Mouse (Mus musculus) cerebellum, postnatal 14 days (tissue): ENCODE measurements at regions not wholly inside any gene's neighbourhood (a gene's known extent, or its start where the extent isn't known, plus 50 kb on each side); places are given as distances from the start of the nearest gene placed in this dataset.

Experiments used
- DNase-seq, 2 experiments: peaks; one replicate each; pipeline ENCODE4 v3.0.0; 2021; ENCODE audit warnings: mixed read lengths in 2 of 2

DNA sequence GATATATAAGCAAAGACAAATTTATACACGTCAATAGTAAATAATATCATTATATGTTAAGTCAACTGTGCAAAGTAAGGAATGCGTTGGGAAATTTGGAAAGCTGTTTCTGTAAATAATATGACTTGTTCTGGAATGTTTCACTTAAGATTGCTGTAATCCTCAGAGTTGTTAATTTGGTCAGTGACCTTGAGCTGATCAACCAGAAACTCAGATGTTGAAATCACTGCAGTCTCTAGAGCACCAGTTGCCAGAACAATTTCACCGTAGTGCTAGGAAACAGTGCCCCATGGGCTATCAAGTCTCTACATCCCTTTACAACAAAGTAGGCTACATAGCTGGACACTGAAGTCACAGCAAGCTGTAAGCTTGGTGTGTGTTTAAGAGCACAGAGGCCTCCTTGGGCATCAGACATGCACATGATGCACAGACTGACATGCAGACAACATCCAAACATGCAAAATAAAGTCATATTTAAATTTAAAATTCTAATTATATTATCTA, 212.6 kb downstream of the Pik3r1 start:
- no peak for DNase-seq

DNA sequence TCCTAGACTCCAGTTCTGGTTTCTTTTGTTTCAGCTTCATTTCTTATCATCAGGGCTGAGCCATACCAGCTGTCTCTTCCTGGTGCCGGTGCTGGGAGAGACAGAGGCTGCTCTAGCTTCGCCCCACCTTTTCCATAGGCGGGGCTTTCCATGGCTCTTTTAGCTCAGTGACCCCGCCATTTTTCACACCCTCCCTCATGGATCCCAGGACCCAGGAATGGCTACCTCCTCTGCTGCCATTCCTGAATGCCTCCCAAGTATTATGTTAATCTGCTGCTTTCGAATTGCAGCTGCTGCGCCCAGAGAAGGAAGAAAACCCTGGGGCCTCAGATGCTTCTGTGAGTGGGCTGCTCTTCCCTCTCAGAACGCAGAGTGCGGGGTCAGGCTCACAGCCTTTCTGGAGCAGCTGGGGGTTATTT, 214.9 kb downstream of the Pik3r1 start:
- DNase-seq, result no peak

DNA sequence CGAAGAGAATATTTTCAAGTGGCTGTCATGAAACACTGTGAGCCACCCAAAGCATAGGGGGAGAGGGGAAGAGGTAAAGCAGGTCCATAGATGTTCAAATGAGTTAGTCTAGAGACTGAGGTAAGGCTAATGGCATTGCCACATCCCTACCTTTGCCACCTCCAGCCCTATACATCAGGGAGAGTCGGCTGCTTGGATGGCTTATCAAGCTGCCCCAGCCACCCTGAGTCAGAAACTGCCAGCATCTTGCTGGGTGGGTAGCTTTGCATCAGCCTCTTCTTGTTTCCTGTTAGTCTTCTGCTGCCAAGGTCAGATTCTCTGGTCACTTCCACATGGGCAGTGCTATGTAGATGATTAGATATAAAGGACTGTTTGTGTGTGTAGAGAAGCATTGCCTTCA, 215.6 kb downstream of the Pik3r1 start:
- no peak for DNase-seq

DNA sequence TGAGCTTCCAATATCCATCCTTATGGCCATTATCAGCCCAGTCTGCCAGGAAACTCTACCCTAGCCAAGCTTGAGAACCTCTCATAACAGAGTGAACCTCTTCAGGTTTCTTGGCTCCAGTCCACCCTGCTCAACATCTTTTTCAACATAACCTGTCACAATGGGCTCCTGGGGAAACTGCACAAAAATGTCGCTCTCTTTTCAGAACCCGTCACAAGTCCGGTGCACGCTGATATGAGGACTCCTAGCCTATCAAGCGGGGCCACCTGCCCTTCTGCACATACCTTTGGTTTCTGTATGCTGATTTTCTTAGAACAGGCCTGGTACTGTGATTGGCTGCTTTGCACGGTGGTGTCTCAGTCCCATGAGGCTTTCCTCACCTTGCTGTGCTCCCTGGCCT, 216.9 kb downstream of the Pik3r1 start:
- peak; percentile 37 to 47 for DNase-seq

DNA sequence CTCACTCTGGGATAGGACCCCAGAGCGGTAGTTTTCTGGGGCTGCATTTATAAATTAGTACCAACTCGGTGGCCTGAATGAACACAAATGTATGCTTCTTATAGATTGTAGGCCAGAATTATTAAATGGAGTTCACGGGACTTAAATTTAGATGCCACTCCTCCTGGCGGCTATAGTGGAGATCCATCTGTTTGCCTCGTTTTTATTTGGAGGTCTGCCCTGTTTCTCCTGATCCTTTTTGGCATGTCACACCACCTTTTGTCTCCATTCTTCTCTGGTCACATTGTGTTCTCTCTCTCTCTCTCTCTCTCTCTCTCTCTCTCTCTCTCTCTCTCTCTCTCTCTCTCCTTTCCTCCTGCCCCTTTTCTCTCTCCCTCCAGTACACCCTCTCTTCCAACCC, 217.5 kb downstream of the Pik3r1 start:
- DNase-seq, result peak; percentile 37 to 64

DNA sequence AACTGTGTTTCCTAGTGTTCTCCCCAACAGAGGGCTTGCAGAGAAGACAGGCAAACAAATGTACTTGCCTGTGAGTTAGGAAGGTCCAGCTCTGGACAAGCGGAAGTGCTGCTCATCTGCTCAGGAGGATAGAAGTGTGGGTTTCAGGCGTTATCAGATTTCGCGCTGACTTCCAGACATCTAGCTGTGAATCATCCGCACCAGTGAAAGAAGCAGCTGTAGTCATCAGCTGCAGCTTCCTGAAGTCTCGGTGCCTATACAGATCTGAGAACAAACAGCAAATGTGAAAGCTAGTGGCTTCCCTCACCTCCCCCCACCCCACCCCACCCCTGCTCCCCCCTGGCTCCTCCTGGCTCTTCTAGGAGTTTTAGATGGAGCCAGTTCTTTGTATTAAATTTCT, 220.1 kb downstream of the Pik3r1 start:
- no peak for DNase-seq

DNA sequence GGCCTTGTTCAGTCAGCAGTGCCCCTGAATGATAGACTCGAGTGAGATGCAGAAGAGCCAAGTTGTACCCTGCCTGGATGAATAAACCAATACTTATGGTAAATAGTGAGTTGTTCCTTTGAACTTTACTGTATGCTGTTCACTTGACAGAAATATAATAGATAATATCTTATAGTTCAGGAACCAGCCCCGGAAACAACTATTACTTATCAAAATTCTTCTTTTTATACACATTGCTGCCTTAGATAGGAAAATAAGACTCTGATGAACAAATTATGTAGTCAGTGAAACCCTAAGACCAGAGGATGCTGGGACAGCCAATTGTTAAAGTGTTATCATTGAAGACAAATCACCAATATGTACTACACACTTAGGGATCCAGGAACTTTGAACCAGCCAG, 220.7 kb downstream of the Pik3r1 start:
- no peak for DNase-seq

DNA sequence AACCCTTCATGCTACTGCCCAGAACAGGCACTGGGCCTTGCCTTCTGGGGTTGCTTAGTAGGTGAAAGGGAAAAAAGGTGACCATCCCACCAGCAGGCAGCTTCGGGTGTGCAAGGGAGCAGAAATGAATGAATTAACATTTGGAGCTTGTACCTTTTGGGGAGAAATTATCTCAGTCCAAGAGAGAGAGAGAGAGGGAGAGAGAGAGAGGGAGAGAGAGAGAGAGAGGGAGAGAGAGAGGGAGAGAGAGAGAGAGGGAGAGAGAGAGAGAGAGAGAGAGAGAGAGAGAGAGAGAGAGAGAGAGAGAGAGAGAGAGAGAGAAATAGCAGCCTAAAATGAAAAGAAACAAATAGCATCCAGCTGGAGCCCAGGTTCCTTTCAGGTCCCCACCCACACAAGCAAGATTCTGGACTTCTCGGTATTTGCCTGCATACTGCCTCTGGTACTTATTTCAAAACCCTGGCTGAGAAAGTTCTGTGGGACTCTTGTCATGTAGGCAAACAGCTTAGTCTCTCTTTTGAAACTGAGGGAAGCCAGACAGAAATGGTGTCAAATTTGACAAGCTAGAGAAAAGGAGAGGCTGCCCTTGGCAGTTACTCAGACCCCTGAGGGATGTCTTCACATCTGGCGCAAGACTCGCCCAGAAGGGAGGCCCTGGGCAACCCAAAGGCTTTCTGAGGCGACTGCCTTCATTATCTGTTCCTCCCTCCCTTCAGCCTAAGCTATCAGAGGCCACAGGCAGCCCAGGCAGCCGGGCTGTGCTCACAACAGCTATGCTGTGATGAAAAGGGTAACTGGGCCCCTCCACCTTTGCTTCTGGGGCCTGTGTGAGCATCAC, 222.5 kb downstream of the Pik3r1 start:
- no peak for DNase-seq

DNA sequence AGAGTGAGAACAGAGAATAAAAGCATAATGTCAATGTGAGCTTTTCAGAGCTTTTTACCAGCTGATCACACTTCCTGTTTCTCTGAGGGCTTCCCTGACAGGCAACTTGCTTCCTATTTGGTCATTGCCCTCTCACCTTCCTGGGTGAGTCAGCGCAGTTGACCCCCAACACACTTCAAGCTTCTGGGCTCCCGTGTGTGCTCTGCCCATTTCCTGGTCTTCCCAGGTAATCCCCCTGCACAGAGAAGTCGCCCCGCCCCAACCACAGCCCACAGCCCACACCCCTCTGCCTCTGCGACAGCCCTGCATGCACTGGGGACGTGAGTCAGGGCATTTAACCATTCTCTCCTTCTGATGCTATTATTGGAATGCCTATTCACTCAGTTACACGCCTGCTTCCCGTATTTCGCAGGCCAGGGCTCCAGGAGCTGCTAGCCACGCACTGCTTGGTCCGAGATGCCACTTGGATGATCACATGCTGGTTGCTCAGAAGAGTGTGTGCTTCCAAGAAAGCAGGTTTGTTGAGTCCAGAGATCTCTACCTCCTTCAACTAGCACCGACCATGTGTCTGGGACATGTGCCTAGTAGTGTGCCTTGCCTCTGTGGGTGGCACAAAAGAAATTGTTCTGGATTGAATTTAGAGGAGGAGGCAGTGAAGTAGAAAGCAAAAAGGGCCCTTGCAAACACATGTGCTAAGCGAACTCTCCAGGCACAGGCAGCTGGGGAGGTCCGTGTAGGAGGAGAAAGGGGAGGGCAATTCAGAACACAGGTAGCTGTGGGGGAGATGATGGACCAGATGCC, 227.4 kb downstream of the Pik3r1 start:
- DNase-seq, result no peak

DNA sequence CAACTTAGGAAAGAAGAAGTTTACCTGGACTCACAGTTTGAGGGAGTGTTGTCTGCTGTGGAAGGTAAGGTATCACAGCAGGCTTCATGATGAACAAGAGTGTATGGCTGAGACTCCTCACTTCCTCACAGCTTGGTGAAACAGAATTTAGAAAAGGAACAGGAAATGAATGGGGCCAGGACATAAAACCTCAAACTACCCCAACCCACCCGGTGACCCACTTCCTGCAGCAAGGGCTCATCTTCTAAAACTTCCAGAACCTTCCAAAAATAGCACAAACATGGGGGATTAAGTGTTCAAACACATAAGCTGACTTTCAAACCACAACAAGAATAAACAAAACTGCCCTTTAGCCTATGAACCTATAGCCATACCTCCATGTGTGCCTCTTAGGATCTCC, 229.9 kb downstream of the Pik3r1 start:
- DNase-seq, result no peak

DNA sequence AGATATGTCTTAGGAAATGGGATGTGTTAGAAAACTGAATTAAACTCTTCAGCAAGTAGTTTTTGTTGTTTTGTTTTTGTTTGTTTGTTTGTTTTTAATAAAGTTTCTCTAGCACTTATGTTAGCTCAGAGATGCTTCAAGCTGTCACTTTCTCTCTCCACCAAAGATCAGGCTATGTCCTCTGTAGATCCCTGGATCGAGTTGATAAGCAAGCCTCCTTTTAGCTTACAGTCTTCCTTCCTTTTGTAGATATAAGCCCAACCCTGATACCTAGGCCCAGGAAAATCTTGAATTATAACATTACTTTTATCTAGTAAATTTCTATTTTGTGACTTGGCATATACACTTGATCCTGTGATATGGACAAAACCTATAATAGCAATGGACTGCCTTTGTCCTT, 232.0 kb downstream of the Pik3r1 start:
- no peak for DNase-seq

DNA sequence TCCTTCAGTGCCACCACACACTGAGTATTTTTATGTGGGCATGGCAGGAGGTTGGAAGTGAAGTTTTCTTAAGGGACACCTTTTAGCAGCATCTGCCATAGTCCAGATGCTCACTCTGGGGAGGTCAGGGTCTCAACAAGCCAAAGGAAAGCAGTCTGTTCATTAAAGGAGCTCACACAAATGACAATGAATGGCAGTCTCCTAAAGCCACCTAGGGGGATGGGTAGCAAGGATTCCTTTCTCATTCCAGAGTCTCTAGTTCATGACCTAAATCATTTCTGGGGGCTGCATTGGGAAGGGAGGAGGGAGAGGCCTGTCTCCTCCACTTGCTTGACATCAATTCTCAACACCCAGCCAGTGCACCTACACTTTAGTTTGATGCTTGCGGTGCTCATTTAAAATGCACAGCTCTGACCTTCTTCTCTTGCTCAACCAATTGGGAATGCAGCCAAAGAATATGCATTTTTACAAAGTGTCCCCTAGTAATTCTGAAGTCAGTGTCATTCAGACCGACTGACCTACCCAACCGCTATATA, 232.6 kb downstream of the Pik3r1 start:
- DNase-seq, result no peak

DNA sequence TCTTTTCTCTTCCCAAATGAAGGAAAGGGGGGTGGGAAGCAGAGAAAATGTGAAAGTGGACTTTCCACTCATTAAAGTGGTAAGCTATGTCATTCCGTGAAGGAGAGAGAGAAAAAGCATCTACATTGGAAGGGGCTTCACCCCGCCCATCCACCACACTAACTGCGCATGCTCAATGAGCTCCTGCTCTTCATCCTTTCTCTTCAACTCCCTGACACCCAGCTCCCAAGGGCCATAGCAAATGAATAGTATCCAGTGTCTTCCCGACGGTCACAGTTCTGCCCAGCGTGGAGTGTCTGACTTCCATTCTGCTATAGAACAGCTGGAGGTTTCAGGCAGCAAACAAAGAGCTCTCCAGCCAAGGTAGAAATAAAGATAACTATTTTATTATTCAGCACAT, 233.5 kb downstream of the Pik3r1 start:
- DNase-seq, result no peak

DNA sequence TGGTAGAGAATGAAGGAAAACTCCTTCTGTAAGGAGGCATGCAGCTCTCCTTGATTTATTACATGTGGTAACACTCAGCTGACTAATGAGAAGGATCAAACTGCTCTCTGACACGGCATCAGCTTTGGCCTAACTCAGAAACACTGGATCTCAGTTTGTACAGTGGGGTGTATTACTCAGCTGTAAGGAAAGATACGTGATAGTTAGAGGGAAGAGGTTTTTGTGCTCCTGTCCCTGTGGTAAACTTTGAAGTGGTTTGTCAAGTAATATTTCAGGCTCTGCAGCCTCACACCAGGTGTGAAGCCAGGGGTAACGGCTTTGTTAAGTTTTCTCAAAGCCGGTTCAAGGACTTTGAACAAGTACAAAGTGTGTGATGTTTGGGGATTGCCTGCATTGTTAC, 235.1 kb downstream of the Pik3r1 start:
- no peak for DNase-seq

DNA sequence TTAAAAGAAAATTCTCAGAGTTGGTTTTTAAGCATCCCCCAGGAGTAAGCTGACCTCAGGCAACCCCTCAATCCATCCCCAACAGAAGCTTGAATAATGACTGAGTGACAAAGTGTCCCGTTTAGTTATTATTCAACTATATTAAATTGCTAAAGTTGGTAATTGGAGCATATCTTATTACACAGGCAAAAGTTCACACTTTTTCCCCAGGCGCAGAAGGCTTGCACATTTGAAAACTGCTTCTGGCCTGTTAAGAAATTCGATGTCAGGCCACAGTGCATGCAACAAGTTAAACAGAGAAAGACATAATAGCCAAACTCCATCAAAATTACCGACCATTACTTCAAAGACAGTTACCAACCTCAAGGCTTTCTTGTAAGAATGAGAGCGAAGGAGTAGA, 240.3 kb downstream of the Pik3r1 start:
- no peak for DNase-seq

DNA sequence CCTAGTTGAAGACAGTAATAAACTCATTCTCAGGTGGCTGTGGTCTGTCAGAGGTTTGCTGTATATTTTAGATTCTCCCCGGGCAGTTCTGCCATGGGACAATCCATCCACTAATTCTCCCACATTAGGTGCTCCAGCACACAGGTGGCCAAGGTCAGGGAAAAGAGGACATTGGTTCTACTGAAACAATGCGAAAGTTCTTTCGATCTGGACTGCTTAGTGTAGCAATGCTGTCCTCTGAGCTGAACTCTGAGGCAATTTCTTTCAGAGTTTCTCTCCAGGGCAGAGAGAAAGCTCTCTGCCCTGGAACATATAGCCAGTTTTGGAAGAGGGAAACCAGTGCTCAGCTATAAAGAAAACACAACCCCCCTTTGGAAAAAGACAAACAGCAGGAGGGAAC, 243.2 kb downstream of the Pik3r1 start:
- no peak for DNase-seq

DNA sequence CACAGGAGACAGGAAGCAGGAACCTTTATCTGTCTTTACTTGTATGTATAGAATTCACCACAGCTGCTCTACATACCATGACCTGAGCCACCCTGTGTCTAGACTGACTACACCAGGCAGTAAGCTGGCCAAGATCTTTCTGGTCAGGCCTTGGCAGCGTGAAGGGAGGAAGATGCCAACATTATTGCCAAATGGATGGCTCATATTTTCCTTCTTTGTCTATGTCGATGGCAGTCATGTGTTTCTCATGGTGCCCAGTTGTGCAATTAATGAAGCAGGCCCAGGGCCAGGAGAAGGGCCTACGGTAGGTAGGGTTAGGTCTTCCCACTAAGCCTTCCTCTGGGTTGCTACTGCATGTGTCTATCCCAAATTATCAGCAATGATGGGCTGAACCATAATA, 243.8 kb downstream of the Pik3r1 start:
- peak; percentile 49 to 55 for DNase-seq

DNA sequence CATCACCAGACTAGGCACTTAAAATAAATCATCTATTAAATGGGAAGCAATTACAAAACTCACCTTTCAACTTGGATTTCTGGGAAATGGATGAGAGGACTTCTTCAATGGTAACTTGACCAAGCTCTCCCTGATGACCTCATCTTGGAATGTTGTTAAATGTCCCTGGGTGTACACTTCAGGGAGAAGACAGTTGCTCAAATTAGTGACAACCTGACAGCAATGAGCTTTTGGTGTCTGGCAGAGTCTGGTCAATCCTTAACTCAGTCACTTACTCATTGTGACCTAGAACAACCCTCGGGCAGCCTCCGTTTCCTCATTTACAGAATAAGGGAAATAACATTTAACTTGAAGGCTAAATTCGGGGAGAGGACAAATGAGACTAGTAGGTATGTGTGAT, 244.5 kb downstream of the Pik3r1 start:
- DNase-seq, result no peak

DNA sequence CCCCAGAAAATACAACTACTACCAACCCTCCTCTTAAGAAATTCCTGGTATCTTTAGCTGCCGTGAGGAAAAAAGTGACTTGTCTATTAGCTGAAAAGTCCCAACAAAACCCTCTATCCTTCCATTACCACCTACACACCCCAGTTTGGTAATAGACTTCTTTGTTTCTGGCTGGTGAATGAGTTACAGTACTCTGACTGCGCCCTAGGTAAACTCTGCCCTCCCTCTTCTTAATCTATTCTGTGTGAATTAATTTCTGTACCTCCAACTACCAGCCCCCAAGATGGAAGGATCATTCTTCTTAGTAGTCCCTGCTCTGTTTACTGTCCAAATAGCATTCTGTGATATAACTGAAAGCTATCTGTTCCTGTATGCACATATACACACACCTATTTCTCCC, 245.4 kb downstream of the Pik3r1 start:
- no peak for DNase-seq

DNA sequence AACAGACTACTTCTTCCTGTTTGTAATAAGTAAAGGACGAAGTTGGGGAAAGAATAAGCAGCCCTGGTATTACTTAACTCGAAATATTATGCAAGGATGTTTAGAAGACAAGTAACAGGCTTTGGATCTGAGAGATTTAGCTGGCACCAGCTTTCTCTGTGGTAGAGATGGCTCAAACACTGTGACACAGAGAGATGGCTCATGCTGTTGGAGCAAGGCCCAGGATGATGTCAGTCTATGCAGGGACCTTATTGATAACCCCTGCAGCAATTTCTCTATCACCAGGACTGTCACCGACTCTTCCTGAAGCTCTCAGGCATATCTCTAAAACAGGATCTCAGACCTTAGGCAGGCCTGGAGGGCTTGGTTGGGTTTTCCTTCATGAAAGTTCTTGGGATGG, 254.7 kb downstream of the Pik3r1 start:
- peak; percentile 33 for DNase-seq

DNA sequence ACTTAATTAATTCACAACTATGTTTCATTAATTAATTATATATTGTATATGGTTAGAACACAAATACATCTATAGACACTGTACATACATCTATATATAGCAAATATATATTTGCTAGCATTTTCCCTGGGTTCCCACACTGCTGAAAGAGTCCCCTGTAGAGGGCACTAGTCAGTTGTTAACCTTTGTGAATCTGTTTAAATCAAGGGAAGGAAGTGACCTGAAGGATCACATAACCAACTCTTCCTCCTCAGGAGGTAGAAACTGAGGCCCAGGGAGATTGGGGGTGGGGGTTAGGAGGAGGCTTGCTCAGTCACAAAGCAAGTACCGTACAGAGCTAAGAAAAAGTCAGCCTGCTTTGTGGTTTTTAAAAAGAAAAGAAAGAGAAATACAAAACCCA, 258.1 kb downstream of the Pik3r1 start:
- peak in 1 of 2 experiments; percentile 44 for DNase-seq

DNA sequence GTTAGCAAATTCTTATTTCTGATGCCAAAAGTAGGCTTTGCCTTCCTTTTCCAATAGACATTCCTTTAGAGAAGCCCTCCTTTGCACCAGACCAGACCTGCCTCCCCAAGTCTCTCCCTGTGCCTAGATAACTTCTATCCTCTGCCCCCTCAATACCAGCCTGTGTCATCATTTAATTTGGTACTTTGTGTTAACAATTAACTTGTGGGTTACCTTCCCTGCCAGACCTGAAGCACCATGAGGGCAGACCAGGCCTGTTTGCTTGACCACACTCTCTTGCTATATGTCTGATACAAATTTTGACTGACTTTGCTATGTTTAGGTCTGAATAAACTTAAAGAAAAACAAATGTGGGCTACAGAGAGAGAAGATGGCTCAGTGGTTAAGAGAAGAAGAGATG, 259.7 kb downstream of the Pik3r1 start:
- DNase-seq, result no peak

DNA sequence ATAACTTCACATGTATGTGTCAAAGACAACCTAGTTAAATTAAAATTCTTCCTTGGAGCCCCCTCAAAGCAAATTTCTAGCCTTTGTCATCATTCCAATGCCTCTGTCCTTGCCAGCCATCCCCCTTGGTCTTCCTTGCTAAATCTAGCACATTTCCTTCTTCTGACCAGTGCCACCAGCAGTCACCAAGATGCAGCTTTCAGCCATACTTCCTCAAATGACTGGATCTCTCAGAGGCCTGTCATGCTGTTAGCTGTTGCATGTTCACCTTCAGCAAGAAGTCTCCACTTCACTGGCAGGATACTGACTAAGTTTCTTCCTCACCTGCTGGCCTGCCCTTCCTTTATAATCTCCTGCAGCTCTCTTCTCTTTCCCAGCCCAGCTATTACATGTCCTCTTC, 261.3 kb downstream of the Pik3r1 start:
- no peak for DNase-seq

DNA sequence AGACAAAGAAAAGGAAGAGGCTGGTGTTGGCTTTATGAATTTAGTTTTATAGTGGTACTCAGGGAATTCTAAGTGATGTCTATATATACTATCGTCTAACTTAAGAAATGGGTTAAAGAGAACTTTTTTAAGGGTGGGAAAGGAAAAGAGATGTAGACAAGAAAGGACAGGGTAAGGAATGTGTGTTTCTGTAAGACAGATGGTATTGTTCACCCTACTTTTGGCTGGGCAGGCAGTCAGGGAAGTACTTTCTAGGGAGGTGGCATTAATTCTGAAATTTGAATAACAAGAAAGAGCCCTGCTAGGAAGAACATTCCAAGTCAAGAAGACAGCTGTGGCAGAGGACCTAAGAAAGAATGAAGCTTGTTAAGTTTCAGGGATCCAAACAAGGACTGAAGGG, 263.0 kb downstream of the Pik3r1 start:
- DNase-seq, result no peak
